In genomic region chr5:122392227-122393004, GRCm38 (mm10) we compare ENCODE assay signal across 7 mouse cellular contexts. TPM values are rescaled to one million over a fixed set of nuclear protein-coding genes. Genes with fewer than 3 reads are reported as not detected.
A peak's percentile ranks its signal among the peaks of the same experiment; 100 is the strongest.
DNase-seq lines count a peak whose midpoint lies in the region; ATAC-seq and TF ChIP-seq lines count a peak whose summit lies in the region.

No protein-coding gene starts in this region.

- TF ChIP-seq POLR2A in brain, embryonic 14.5 days (IDR thresholded peaks at IDR 0.05; ENCODE audit: borderline replicate concordance, extremely low read depth, insufficient read depth, insufficient read length, poor library complexity, severe bottlenecking), result no peak

- no peaks in the 10 kb centered on the region for H3K27me3 ChIP-seq in heart, embryonic 12.5 days (replicated peaks)
- H3K27me3 ChIP-seq in midbrain, embryonic 15.5 days (replicated peaks), result no peaks in the 10 kb centered on the region

- ATAC-seq in heart, embryonic 12.5 days (ENCODE audit: insufficient number of reproducible peaks, low FRiP score), result 0 out of 2 replicates have a peak, but pooled peaks have one; percentile 52
- peak; percentile 53; the same call in 1 of the 2 replicates for ATAC-seq in midbrain, embryonic 15.5 days (replicated peaks)

- H3K4me1 ChIP-seq in heart, embryonic 12.5 days (replicated peaks), result peaks cover 15% of the 10 kb centered on the region
- peaks cover 16% of the 10 kb centered on the region for H3K4me1 ChIP-seq in midbrain, embryonic 15.5 days

- 8% methylated on average over 19 of the region's 19 CpGs for WGBS in heart, embryonic 12.5 days
- 14% methylated on average over 19 of the region's 19 CpGs for WGBS in midbrain, embryonic 15.5 days

- H3K4me2 ChIP-seq in heart, embryonic 12.5 days, result peak overlapping the region; percentile 84
- peak overlapping the region; percentile 77 for H3K4me2 ChIP-seq in midbrain, embryonic 15.5 days

- DNase-seq in right cerebral cortex, adult 2 months (ENCODE audit: low spot score in 2 of 2), result peak; percentile 30 to 42
- no peak for DNase-seq in right cerebral cortex, postnatal 36 days (ENCODE audit: low spot score in 2 of 2)
- peak; percentile 14 for DNase-seq in brain, embryonic 14.5 days (ENCODE audit: low read depth)
- DNase-seq in kidney, postnatal 36 days, result peak; percentile 20 to 48
- peak; percentile 21 to 41 for DNase-seq in thymus, postnatal 36 days

- no peaks in the 10 kb centered on the region for H3K9me3 ChIP-seq in heart, embryonic 12.5 days (replicated peaks)
- H3K9me3 ChIP-seq in midbrain, embryonic 15.5 days, result no peaks in the 10 kb centered on the region

- H3K9ac ChIP-seq in heart, embryonic 12.5 days, result peak overlapping the region; percentile 87
- H3K9ac ChIP-seq in midbrain, embryonic 15.5 days, result peak overlapping the region; percentile 63

- peak overlapping the region; percentile 87 for H3K4me3 ChIP-seq in heart, embryonic 12.5 days
- peak overlapping the region; percentile 60 for H3K4me3 ChIP-seq in midbrain, embryonic 15.5 days

- peak overlapping the region; percentile 48; the same call in 1 of the 2 replicates for H3K27ac ChIP-seq in heart, embryonic 12.5 days (ENCODE audit: poor library complexity, severe bottlenecking)
- peak overlapping the region; percentile 64 for H3K27ac ChIP-seq in midbrain, embryonic 15.5 days

- H3K36me3 ChIP-seq in heart, embryonic 12.5 days, result peaks cover 22% of the 10 kb centered on the region
- peaks cover 2% of the 10 kb centered on the region; the same call in 1 of the 2 replicates for H3K36me3 ChIP-seq in midbrain, embryonic 15.5 days (replicated peaks)

- no peak for TF ChIP-seq CTCF in brain, embryonic 14.5 days (IDR thresholded peaks at IDR 0.05; ENCODE audit: borderline replicate concordance, extremely low read depth, insufficient read depth, insufficient read length)

RNA-seq across cellular contexts. Expression of gene Arpc3, which starts 0.7 kb away (rescaled TPM):
- polyA plus RNA-seq in brain, embryonic 14.5 days (2012; rRNA removed), result 265 and 282 TPM in 2 replicates
- 105 and 109 TPM in 2 replicates for polyA plus RNA-seq in heart, embryonic 12.5 days (2016; fragmentation: Nextera tagmentation; extraction: Ambion mirVana)
- polyA plus RNA-seq in midbrain, embryonic 15.5 days (2015; fragmentation: Nextera tagmentation; extraction: Ambion mirVana), result 146 and 148 TPM in 2 replicates

RNA-seq across cellular contexts. Expression of gene Fam216a, which starts 20.3 kb away (rescaled TPM):
- polyA plus RNA-seq in brain, embryonic 14.5 days (2012; rRNA removed), result 127 and 158 TPM in 2 replicates
- polyA plus RNA-seq in heart, embryonic 12.5 days (2016; fragmentation: Nextera tagmentation; extraction: Ambion mirVana), result 59.3 and 64.2 TPM in 2 replicates
- 149 and 162 TPM in 2 replicates for polyA plus RNA-seq in midbrain, embryonic 15.5 days (2015; fragmentation: Nextera tagmentation; extraction: Ambion mirVana)

RNA-seq across cellular contexts. Expression of gene Gpn3, which starts 20.7 kb away (rescaled TPM):
- 40.1 and 64.1 TPM in 2 replicates for polyA plus RNA-seq in brain, embryonic 14.5 days (2012; rRNA removed)
- polyA plus RNA-seq in heart, embryonic 12.5 days (2016; fragmentation: Nextera tagmentation; extraction: Ambion mirVana), result 58.7 and 59.1 TPM in 2 replicates
- 42.9 and 47.7 TPM in 2 replicates for polyA plus RNA-seq in midbrain, embryonic 15.5 days (2015; fragmentation: Nextera tagmentation; extraction: Ambion mirVana)

RNA-seq across cellular contexts. Expression of gene Anapc7, which starts 29.1 kb away (rescaled TPM):
- polyA plus RNA-seq in brain, embryonic 14.5 days (2012; rRNA removed), result 43.1 and 53.4 TPM in 2 replicates
- 32.0 and 35.4 TPM in 2 replicates for polyA plus RNA-seq in heart, embryonic 12.5 days (2016; fragmentation: Nextera tagmentation; extraction: Ambion mirVana)
- 51.2 and 54.5 TPM in 2 replicates for polyA plus RNA-seq in midbrain, embryonic 15.5 days (2015; fragmentation: Nextera tagmentation; extraction: Ambion mirVana)

RNA-seq across cellular contexts. Expression of gene Vps29, which starts 38.2 kb away (rescaled TPM):
- polyA plus RNA-seq in brain, embryonic 14.5 days (2012; rRNA removed), result 135 and 150 TPM in 2 replicates
- 219 and 232 TPM in 2 replicates for polyA plus RNA-seq in heart, embryonic 12.5 days (2016; fragmentation: Nextera tagmentation; extraction: Ambion mirVana)
- polyA plus RNA-seq in midbrain, embryonic 15.5 days (2015; fragmentation: Nextera tagmentation; extraction: Ambion mirVana), result 268 and 286 TPM in 2 replicates

Comparison
In these comparisons a context has a peak if more than half of its experiments do, and no peak if none do; other contexts are left out.
1. DNase-seq: peak in right cerebral cortex, adult 2 months (2 of 2), brain, embryonic 14.5 days (single experiment), kidney, postnatal 36 days (2 of 2) and thymus, postnatal 36 days (2 of 2); none in right cerebral cortex, postnatal 36 days (0 of 2).